Mouse (Mus musculus): Measurements from ENCODE around the gene Camkv.

GRCm38 (mm10) chr9:107936831-107937230, 1.4 kb downstream of the Camkv start:
- TF ChIP-seq TAL1 (IDR thresholded peaks at IDR 0.05; ENCODE audit: low read length) (no peak), GATA1 (IDR thresholded peaks at IDR 0.05; ENCODE audit: low read length) (no peak)
